Mouse (Mus musculus) embryonic fibroblast, embryonic 13.5 days (primary cell): ENCODE data around the gene Lgals4.

Experiments used
- CTCF ChIP-seq: IDR thresholded peaks from 2 replicates; pipeline ENCODE4 v1.5.1; 2011; ENCODE audit warnings: mild to moderate bottlenecking, control low read depth, low read length, moderate library complexity, borderline replicate concordance; ENCODE audit not compliant: insufficient read depth
- POLR2A ChIP-seq: IDR thresholded peaks from 2 replicates; pipeline ENCODE4 v1.6.1; 2011; ENCODE audit warnings: low read depth, mild to moderate bottlenecking, control low read depth, low read length, moderate library complexity

DNA sequence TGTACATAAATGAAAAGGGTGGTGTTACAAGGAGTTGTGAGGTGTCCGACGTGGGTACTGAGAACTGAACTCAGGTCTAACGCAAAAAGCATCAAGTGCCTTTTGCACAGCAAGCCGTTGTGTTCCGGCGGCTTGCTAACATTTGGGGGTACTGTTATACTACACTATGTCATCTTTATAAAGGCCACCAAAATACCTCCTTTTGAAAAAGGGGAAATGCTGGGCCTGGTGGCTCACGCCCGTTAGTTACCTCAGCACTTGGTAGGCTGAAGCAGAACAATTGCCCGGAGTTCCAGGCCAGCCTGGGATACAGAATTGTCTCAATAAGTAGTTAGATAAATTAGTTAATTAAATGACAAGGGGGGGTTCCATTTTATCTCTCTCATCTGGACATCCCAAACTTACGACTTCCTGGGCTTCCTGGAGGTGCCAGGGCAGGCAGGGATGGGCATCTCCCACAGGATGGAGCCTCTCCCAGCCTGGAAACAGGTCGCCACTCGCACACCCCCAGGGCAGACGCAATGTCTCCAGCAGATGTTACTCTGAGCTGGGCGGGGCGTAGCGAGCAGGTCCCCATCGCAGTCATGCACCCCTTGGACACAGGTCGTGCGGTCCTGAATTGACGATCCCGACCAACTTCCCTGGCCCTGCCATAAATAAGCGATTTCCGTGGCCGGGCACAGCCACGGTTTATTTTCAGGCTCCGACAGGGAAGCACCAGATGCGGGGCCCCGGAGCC, 33.3 kb downstream of the Lgals4 start:
- TF ChIP-seq POLR2A (no peak), CTCF (no peak)
